Mouse (Mus musculus): ENCODE results near the gene Pigk.

DNA sequence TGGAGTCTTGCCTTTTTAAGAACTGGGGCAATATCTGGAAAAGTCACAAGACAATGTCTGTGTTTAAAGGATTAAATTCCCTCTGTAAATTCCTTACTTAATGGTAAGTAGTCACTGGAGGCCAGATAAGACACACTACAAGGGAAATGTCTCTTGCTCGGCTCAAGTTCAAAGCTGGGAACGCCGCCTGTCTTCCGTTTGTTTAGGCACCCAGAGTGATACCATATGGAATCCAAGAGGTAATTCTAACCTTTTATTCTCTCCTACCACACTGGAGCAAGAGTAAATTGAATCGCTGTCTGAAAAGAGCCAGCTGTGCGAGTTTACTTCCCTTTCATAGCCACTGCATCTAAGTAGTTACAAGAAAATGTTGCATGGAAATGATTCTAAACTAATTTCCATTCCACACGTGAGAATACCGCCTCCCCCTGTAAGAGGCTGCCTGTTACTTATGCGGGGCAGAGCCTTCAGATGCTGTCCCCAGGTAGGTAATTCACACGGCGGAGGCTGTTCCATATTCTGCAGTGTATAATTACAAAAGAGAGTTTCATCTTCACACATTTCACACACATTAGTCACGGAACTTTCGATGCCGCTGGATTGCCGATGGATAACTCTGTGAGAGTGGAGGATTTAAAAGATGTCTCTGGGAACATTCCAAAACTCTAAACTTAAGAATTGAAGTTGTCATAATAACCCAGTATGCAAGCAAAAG, 166.4 kb downstream of the Pigk start:
- TF ChIP-seq POLR2A (IDR thresholded peaks at IDR 0.05; ENCODE audit: low read depth, low read length) (no peak), CTCF (IDR thresholded peaks at IDR 0.05; ENCODE audit: borderline replicate concordance, insufficient read depth, low read length) (no peak)
